8 mouse cellular contexts compared by ENCODE assay signal in genomic region chr17:5189551-5190351, GRCm38 (mm10).
A peak's percentile ranks its signal among the peaks of the same experiment; 100 is the strongest.
DNase-seq lines count a peak whose midpoint lies in the region; ATAC-seq lines count a peak whose summit lies in the region.

No protein-coding gene starts in this region.

- 1% methylated on average over 40 of the region's 40 CpGs for WGBS in hindbrain, embryonic 14.5 days

- H3K4me2 ChIP-seq in hindbrain, embryonic 14.5 days (replicated peaks): peak overlapping the region; percentile 63

- peak; percentile 91 for ATAC-seq in hindbrain, embryonic 14.5 days (ENCODE audit: low FRiP score)

- DNase-seq in NIH3T3 (ENCODE audit: low read depth): peak; percentile 98
- DNase-seq in cerebellum, postnatal 10 days: peak; percentile 79 to 91
- DNase-seq in frontal cortex, postnatal 14 days (ENCODE audit: low spot score in 2 of 2): peak; percentile 80 to 84
- peak; percentile 79 for DNase-seq in hindbrain, embryonic 14.5 days (ENCODE audit: low spot score)
- peak; percentile 91 to 92 for DNase-seq in layer of hippocampus, postnatal 36 days
- peak; percentile 96 for DNase-seq in lung, postnatal 36 days
- peak; percentile 95 for DNase-seq in retina, postnatal 1 day
- DNase-seq in urinary bladder, adult 18-20 months (ENCODE audit: low spot score in 2 of 2): peak; percentile 90 to 96

- peaks cover 15% of the 10 kb centered on the region for H3K4me1 ChIP-seq in hindbrain, embryonic 14.5 days (replicated peaks; ENCODE audit: control insufficient read depth, insufficient read depth, low read length)

- H3K9ac ChIP-seq in hindbrain, embryonic 14.5 days: peak overlapping the region; percentile 57

- H3K27me3 ChIP-seq in hindbrain, embryonic 14.5 days (ENCODE audit: control insufficient read depth, insufficient read depth, low read length): no peaks in the 10 kb centered on the region

- H3K36me3 ChIP-seq in hindbrain, embryonic 14.5 days (replicated peaks; ENCODE audit: control insufficient read depth, insufficient read depth): no peaks in the 10 kb centered on the region

- no peaks in the 10 kb centered on the region for H3K9me3 ChIP-seq in hindbrain, embryonic 14.5 days (ENCODE audit: control insufficient read depth, low read length)

- H3K27ac ChIP-seq in hindbrain, embryonic 14.5 days: peak overlapping the region; percentile 86

- H3K4me3 ChIP-seq in hindbrain, embryonic 14.5 days (replicated peaks; ENCODE audit: low read length): peak overlapping the region; percentile 41

Comparison
In these comparisons a context has a peak if more than half of its experiments do, and no peak if none do; other contexts are left out.
1. Peak in every context shown above with its lines: DNase-seq, ATAC-seq, H3K4me3 ChIP-seq and H3K27ac ChIP-seq.